8 mouse cellular contexts compared by ENCODE assay signal in genomic region chr13:108315702-108316486, GRCm38 (mm10). TPM values are rescaled to one million over a fixed set of nuclear protein-coding genes. Genes with fewer than 3 reads are reported as not detected.
DNase-seq lines count a peak whose midpoint lies in the region; ATAC-seq and TF ChIP-seq lines count a peak whose summit lies in the region.

Gene Depdc1b, plus strand, starts transcription at chr13:108316332.

- ATAC-seq in forebrain, embryonic 12.5 days (ENCODE audit: low FRiP score) = peak; percentile 99
- ATAC-seq in liver, postnatal 0 days = peak; percentile 96
- peak; percentile 99 for ATAC-seq in neural tube, embryonic 14.5 days (ENCODE audit: low read depth)

- H3K27me3 ChIP-seq in CH12.LX (replicated peaks) = no peaks in the 10 kb centered on the region
- H3K27me3 ChIP-seq in forebrain, embryonic 12.5 days = no peaks in the 10 kb centered on the region
- H3K27me3 ChIP-seq in liver, postnatal 0 days (ENCODE audit: insufficient read depth, low read length) = no peaks in the 10 kb centered on the region
- no peaks in the 10 kb centered on the region for H3K27me3 ChIP-seq in neural tube, embryonic 14.5 days (ENCODE audit: control insufficient read depth, insufficient read depth, low read length)

- dilution Hi-C loops in CH12.LX (cut with MboI; ENCODE audit: extremely low pct_ligation_motif_present, extremely low pct_unique_long_range_greater_than_20kb, low sequenced_read_pairs) = no loop called here

- no peak for TF ChIP-seq RAD21 in CH12.LX (IDR thresholded peaks at IDR 0.05; ENCODE audit: low read depth, low read length)

- peak; percentile 84 for TF ChIP-seq POLR2A in CH12.LX (IDR thresholded peaks at IDR 0.05; ENCODE audit: low read depth, low read length)

- TF ChIP-seq EP300 in CH12.LX (IDR thresholded peaks at IDR 0.05; ENCODE audit: low read length) = no peak
- peak; percentile 99 for TF ChIP-seq EP300 in liver, postnatal 0 days (IDR thresholded peaks at IDR 0.05; ENCODE audit: low read depth)

- H3K4me2 ChIP-seq in CH12.LX (ENCODE audit: insufficient read depth, low read depth, poor library complexity, severe bottlenecking) = peak within 1 kb of the TSS; percentile 76
- peak within 1 kb of the TSS; percentile 88 for H3K4me2 ChIP-seq in forebrain, embryonic 12.5 days
- H3K4me2 ChIP-seq in liver, postnatal 0 days (ENCODE audit: low read depth, low read length) = peak within 1 kb of the TSS; percentile 99
- H3K4me2 ChIP-seq in neural tube, embryonic 14.5 days (ENCODE audit: low read depth, low read length) = peak within 1 kb of the TSS; percentile 92

- 0 out of 2 replicates have a peak, but pooled peaks cover 3% of the 10 kb centered on the region for H3K79me2 ChIP-seq in CH12.LX (replicated peaks; ENCODE audit: control insufficient read depth, extremely low read depth, insufficient read depth, poor library complexity, severe bottlenecking)

- no peak for TF ChIP-seq CTCF in CH12.LX (conservative IDR thresholded peaks at IDR 0.05 in 1 of 2, IDR thresholded peaks at IDR 0.05 in 1 of 2; ENCODE audit: low read depth in 2 of 2, low read length in 2 of 2)
- peak; percentile 27; the same call in 1 of the 2 replicates for TF ChIP-seq CTCF in liver, postnatal 0 days (IDR thresholded peaks at IDR 0.05; ENCODE audit: low read depth)

- peak within 1 kb of the TSS; percentile 79 to 95 (median 87) for H3K4me3 ChIP-seq in CH12.LX (replicated peaks in 1 of 3; ENCODE audit: low read depth in 2 of 3, low read length in 2 of 3, poor library complexity in 1 of 3)
- H3K4me3 ChIP-seq in forebrain, embryonic 12.5 days (replicated peaks) = peak within 1 kb of the TSS; percentile 85
- peak within 1 kb of the TSS; percentile 94 for H3K4me3 ChIP-seq in liver, postnatal 0 days (ENCODE audit: low read depth, low read length)
- H3K4me3 ChIP-seq in neural tube, embryonic 14.5 days (ENCODE audit: low read depth, low read length) = peak within 1 kb of the TSS; percentile 70

- peaks cover 2% of the 10 kb centered on the region for H3K9me3 ChIP-seq in CH12.LX (replicated peaks; ENCODE audit: low read length)
- no peaks in the 10 kb centered on the region for H3K9me3 ChIP-seq in forebrain, embryonic 12.5 days
- no peaks in the 10 kb centered on the region for H3K9me3 ChIP-seq in liver, postnatal 0 days (ENCODE audit: low read length)
- no peaks in the 10 kb centered on the region for H3K9me3 ChIP-seq in neural tube, embryonic 14.5 days (ENCODE audit: control insufficient read depth, low read length)

- intact Hi-C loops in heart, postnatal 10 days (cut with DNase I) = loop anchor here (5.0 kb wide), 1 partner anchor 104 kb away; the partner anchor contains the start of gene Elovl7

- peaks cover 0 to 10% of the 10 kb centered on the region in 2 experiments for H3K36me3 ChIP-seq in CH12.LX (replicated peaks in 1 of 2; ENCODE audit: control insufficient read depth in 1 of 2, insufficient read depth in 1 of 2, low read length in 1 of 2)
- no peaks in the 10 kb centered on the region for H3K36me3 ChIP-seq in forebrain, embryonic 12.5 days (replicated peaks)
- H3K36me3 ChIP-seq in liver, postnatal 0 days (replicated peaks; ENCODE audit: insufficient read depth, low read length) = no peaks in the 10 kb centered on the region
- no peaks in the 10 kb centered on the region for H3K36me3 ChIP-seq in neural tube, embryonic 14.5 days (ENCODE audit: control insufficient read depth, insufficient read depth, low read length)

- in situ Hi-C loops in CH12.LX (cut with MboI; ENCODE audit: low pct_ligation_motif_present, low pct_unique_long_range_greater_than_20kb, low sequenced_read_pairs) = loop anchor here (5.0 to 25.0 kb wide), 2 partner anchors 104 to 429 kb away; partner anchors contain the start of gene Elovl7

- peak within 1 kb of the TSS; percentile 55 for H3K9ac ChIP-seq in CH12.LX (ENCODE audit: insufficient read depth, low read depth)
- H3K9ac ChIP-seq in forebrain, embryonic 12.5 days = peak within 1 kb of the TSS; percentile 80
- peak within 1 kb of the TSS; percentile 86 for H3K9ac ChIP-seq in liver, postnatal 0 days (replicated peaks)
- H3K9ac ChIP-seq in neural tube, embryonic 14.5 days (replicated peaks; ENCODE audit: low read depth, low read length) = peak within 1 kb of the TSS; percentile 63

- WGBS in forebrain, embryonic 12.5 days = under 1% methylated on average over 48 of the region's 48 CpGs
- WGBS in large intestine, adult 2 months = under 1% methylated on average over 48 of the region's 48 CpGs
- 1% methylated on average over 48 of the region's 48 CpGs for WGBS in liver, postnatal 0 days (ENCODE audit: insufficient replicate concordance)
- WGBS in neural tube, embryonic 14.5 days = under 1% methylated on average over 38 of the region's 48 CpGs

- no peak within 1 kb of the TSS for H3K27ac ChIP-seq in CH12.LX (ENCODE audit: insufficient read depth, low read depth)
- H3K27ac ChIP-seq in forebrain, embryonic 12.5 days = peak within 1 kb of the TSS; percentile 75
- peak within 1 kb of the TSS; percentile 99 for H3K27ac ChIP-seq in liver, postnatal 0 days (ENCODE audit: low read depth)
- peak within 1 kb of the TSS; percentile 55; the same call in 1 of the 2 replicates for H3K27ac ChIP-seq in neural tube, embryonic 14.5 days (ENCODE audit: low read depth, low read length)

- peak; percentile 95 for DNase-seq in CH12.LX (ENCODE audit: extremely low read depth)
- peak; percentile 88 for DNase-seq in c-Kit-positive CD71-positive TER-119-negative erythroid progenitor cells, embryonic 14.5 days (ENCODE audit: low read depth)
- peak; percentile 96 to 98 for DNase-seq in heart, postnatal 10 days
- peak; percentile 89 for DNase-seq in large intestine, adult 2 months (ENCODE audit: low read depth, low spot score)
- DNase-seq in liver, postnatal 0 days = peak; percentile 98
- DNase-seq in testis, postnatal 10 days (ENCODE audit: low spot score) = peak; percentile 97

- peaks cover 3 to 20% of the 10 kb centered on the region in 2 experiments; a peak in 3 of 4 replicates for H3K4me1 ChIP-seq in CH12.LX (ENCODE audit: control insufficient read depth in 1 of 2, insufficient read depth in 2 of 2)
- H3K4me1 ChIP-seq in forebrain, embryonic 12.5 days = peaks cover 20% of the 10 kb centered on the region
- peaks cover 20% of the 10 kb centered on the region for H3K4me1 ChIP-seq in liver, postnatal 0 days (ENCODE audit: insufficient read depth)
- H3K4me1 ChIP-seq in neural tube, embryonic 14.5 days (ENCODE audit: control insufficient read depth, insufficient read depth, low read length) = no peaks in the 10 kb centered on the region; the same call in 1 of the 2 replicates

TF ChIP-seq in CH12.LX, 34 proteins besides CTCF, POLR2A, EP300 and RAD21 (continues in another document):
- TF ChIP-seq NRF1 (IDR thresholded peaks at IDR 0.05; ENCODE audit: low read depth, low read length) = peak; percentile 12; the same call in 1 of the 2 replicates
- TF ChIP-seq ZMIZ1 (IDR thresholded peaks at IDR 0.05; ENCODE audit: low read depth, low read length) = peak; percentile 72
- no peak; the same call in 1 of the 2 replicates for TF ChIP-seq POLR2AphosphoS2 (IDR thresholded peaks at IDR 0.05; ENCODE audit: low read depth, low read length)
- no peak for TF ChIP-seq JUND (conservative IDR thresholded peaks at IDR 0.05; ENCODE audit: low read depth, low read length)
- peak; percentile 97 for TF ChIP-seq MAX (IDR thresholded peaks at IDR 0.05; ENCODE audit: low read length)
- TF ChIP-seq BHLHE40 (IDR thresholded peaks at IDR 0.05; ENCODE audit: low read depth, low read length) = peak; percentile 66
- TF ChIP-seq MEF2A (IDR thresholded peaks at IDR 0.05; ENCODE audit: borderline replicate concordance, low read depth, low read length) = no peak
- peak; percentile 34; the same call in 1 of the 2 replicates for TF ChIP-seq TCF12 (IDR thresholded peaks at IDR 0.05; ENCODE audit: low read depth, low read length)
- no peak for TF ChIP-seq CHD1 (IDR thresholded peaks at IDR 0.05; ENCODE audit: low read depth, low read length)
- TF ChIP-seq PAX5 (IDR thresholded peaks at IDR 0.05; ENCODE audit: low read length) = no peak
- peak; percentile 97 for TF ChIP-seq USF1 (IDR thresholded peaks at IDR 0.05; ENCODE audit: low read depth, low read length)
- TF ChIP-seq ETS1 (conservative IDR thresholded peaks at IDR 0.05; ENCODE audit: low read depth, low read length) = no peak
- peak; percentile 79 for TF ChIP-seq NELFE (IDR thresholded peaks at IDR 0.05; ENCODE audit: low read depth, low read length)
- no peak for TF ChIP-seq ZC3H11A (IDR thresholded peaks at IDR 0.05; ENCODE audit: low read depth, low read length)
- no peak for TF ChIP-seq ZNF384 (IDR thresholded peaks at IDR 0.05; ENCODE audit: low read depth, low read length)
- TF ChIP-seq ZKSCAN1 (IDR thresholded peaks at IDR 0.05; ENCODE audit: borderline replicate concordance, low read depth, low read length) = no peak
- no peak for TF ChIP-seq SMC3 (IDR thresholded peaks at IDR 0.05; ENCODE audit: low read depth, low read length)
- no peak for TF ChIP-seq GABPA (IDR thresholded peaks at IDR 0.05; ENCODE audit: insufficient replicate concordance, low read depth, low read length)
- TF ChIP-seq IRF4 (IDR thresholded peaks at IDR 0.05; ENCODE audit: low read depth, low read length) = peak; percentile 31; the same call in 1 of the 2 replicates
- peak; percentile 96 for TF ChIP-seq SIN3A (IDR thresholded peaks at IDR 0.05; ENCODE audit: low read length)
- TF ChIP-seq ELF1 (IDR thresholded peaks at IDR 0.05; ENCODE audit: low read depth, low read length) = peak; percentile 88
- no peak for TF ChIP-seq KAT2A (IDR thresholded peaks at IDR 0.05; ENCODE audit: insufficient replicate concordance, low read length)
- no peak for TF ChIP-seq MYC (IDR thresholded peaks at IDR 0.05; ENCODE audit: low read depth, low read length)
- TF ChIP-seq HCFC1 (IDR thresholded peaks at IDR 0.05; ENCODE audit: low read depth, low read length) = peak; percentile 67
- TF ChIP-seq MAZ (IDR thresholded peaks at IDR 0.05; ENCODE audit: low read depth, low read length) = no peak
- no peak for TF ChIP-seq RCOR1 (conservative IDR thresholded peaks at IDR 0.05; ENCODE audit: low read depth, low read length)
- TF ChIP-seq MAFK (IDR thresholded peaks at IDR 0.05; ENCODE audit: insufficient replicate concordance, low read length) = no peak
- TF ChIP-seq USF2 (conservative IDR thresholded peaks at IDR 0.05; ENCODE audit: low read depth, low read length) = peak; percentile 95

RNA-seq across cellular contexts. Expression of gene Depdc1b, which starts in this region (rescaled TPM):
- total RNA-seq in CH12.LX (2012; rRNA removed) (11.1 and 12.8 TPM in 2 replicates), CH12.LX (2014; rRNA removed) (16.3 and 17.8 TPM in 2 replicates)
- polyA plus RNA-seq in CH12.LX (2012; ENCODE audit: insufficient read length, low read depth) = 13.8 and 15.7 TPM in 2 replicates
- 18.2 and 22.6 TPM in 2 replicates for polyA plus RNA-seq in forebrain, embryonic 12.5 days (2016; fragmentation: Nextera tagmentation; extraction: Ambion mirVana)
- 1 to 10 TPM; 2.3 to 2.5 TPM for total RNA-seq in heart, postnatal 10 days (2021)
- polyA plus RNA-seq in large intestine, adult 2 months (2012; rRNA removed) = 2.1 and 2.5 TPM in 2 replicates
- polyA plus RNA-seq in liver, postnatal 0 days (2015; fragmentation: Nextera tagmentation; extraction: Ambion mirVana) = 5.4 and 6.5 TPM in 2 replicates
- polyA plus RNA-seq in neural tube, embryonic 14.5 days (2014; fragmentation: Nextera tagmentation; extraction: Ambion mirVana) = 0.90 and 1.3 TPM in 2 replicates
